Mouse (Mus musculus): ENCODE measurements around the gene Adrm1. TPM values are rescaled to one million over a fixed set of nuclear protein-coding genes. Genes with fewer than 3 reads are reported as not detected.
A peak's percentile ranks its signal among the peaks of the same experiment; 100 is the strongest.

Gene Adrm1
- total RNA-seq (2014; rRNA removed) (30.7 and 37.1 TPM in 2 replicates), polyA plus RNA-seq (2012; rRNA removed) (95.4 and 107 TPM in 2 replicates)

DNA sequence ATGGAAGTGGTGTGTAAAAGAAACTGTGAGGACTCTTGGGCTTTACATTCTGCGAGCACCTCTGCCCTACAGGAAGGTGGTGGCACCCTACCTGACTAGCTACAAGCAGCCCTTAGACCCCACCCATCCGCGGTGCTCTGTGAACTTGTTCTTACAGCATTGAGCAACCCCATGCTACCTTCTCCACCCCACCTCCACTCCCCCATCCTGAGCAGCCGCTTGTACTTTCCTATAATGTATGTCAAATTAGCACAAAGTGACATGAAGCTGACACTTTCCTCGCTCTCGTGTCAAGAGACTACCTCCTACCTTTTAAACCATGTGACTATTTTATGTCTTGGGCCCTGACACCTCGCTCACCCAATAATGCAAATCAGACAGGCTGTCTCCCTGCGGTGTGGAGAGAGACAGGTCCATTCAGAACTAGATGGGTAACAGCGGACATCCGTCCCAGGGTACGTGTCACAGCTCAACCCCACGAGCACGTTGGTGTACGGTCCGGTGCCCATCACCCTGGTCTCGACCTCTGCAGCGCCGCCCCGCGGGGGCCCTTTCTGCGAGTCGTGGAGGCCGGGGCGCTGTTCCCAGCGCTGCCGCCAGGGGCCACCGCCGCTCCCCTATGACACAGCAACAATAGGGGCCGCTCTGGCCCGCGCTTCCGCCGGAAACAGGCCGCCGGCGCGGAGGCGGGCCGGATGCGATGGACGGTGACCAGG is at the start of gene Adrm1:
Gene Adrm1, plus strand, starts transcription at position 680 of the 716 bp plus-strand sequence.
- H3K36me3 ChIP-seq (ENCODE audit: control insufficient read depth, insufficient read depth, low read length), result peaks cover 5% of the 10 kb centered on the region; the same call in 1 of the 2 replicates
- DNase-seq (ENCODE audit: extremely low read depth, low read depth, low spot score), result peak; percentile 73
- H3K27me3 ChIP-seq (ENCODE audit: control insufficient read depth, insufficient read depth, low read length), result no peaks in the 10 kb centered on the region
- peak within 1 kb of the TSS; percentile 99 for H3K9ac ChIP-seq (ENCODE audit: low read depth, low read length)
- H3K4me3 ChIP-seq (ENCODE audit: insufficient read depth, low read depth, low read length), result peak within 1 kb of the TSS; percentile 91
- peak within 1 kb of the TSS; percentile 86 for H3K27ac ChIP-seq (replicated peaks; ENCODE audit: insufficient read depth, low read depth, low read length)
- H3K79me2 ChIP-seq (ENCODE audit: control insufficient read depth, insufficient read depth, low read length), result peaks cover 12% of the 10 kb centered on the region
- no peak for TF ChIP-seq POLR2A (IDR thresholded peaks at IDR 0.05; ENCODE audit: extremely low read depth, insufficient read depth, low read length)
- TF ChIP-seq CTCF (IDR thresholded peaks at IDR 0.05; ENCODE audit: low read depth, low read length), result peak; percentile 90
- peaks cover 20% of the 10 kb centered on the region for H3K4me1 ChIP-seq (ENCODE audit: control insufficient read depth, insufficient read depth, low read length)
- 3% methylated on average over 40 of the region's 41 CpGs for WGBS

DNA sequence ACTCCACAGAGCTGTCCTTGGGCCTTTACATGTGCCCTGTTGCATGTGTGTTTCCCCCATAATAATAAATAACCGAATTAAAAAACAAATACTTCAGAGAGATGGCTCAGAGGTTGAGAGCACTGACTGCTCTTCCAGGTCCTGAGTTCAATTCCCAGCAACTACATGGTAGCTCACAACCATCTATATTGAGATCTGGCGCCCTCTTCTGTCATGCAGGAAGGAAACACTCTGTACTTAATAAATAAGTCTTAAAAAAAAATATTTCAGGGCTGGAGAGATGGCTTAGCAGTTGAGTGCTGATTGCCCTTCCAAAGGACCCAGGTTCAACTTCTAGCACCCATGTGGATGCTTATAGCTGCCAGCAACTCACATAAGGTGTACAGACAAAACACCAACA is 47.1 kb upstream of the Adrm1 start:
- H3K4me1 ChIP-seq (ENCODE audit: control insufficient read depth, insufficient read depth, low read length), result peaks cover 33% of the 10 kb centered on the region
- H3K27me3 ChIP-seq (ENCODE audit: control insufficient read depth, insufficient read depth, low read length), result no peaks in the 10 kb centered on the region
- no peak overlapping the region for H3K27ac ChIP-seq (replicated peaks; ENCODE audit: insufficient read depth, low read depth, low read length)
- H3K4me3 ChIP-seq (ENCODE audit: insufficient read depth, low read depth, low read length), result no peak overlapping the region
- TF ChIP-seq POLR2A (IDR thresholded peaks at IDR 0.05; ENCODE audit: extremely low read depth, insufficient read depth, low read length), result no peak
- TF ChIP-seq CTCF (IDR thresholded peaks at IDR 0.05; ENCODE audit: low read depth, low read length), result no peak
- H3K36me3 ChIP-seq (ENCODE audit: control insufficient read depth, insufficient read depth, low read length), result no peaks in the 10 kb centered on the region
- H3K79me2 ChIP-seq (ENCODE audit: control insufficient read depth, insufficient read depth, low read length), result peaks cover 24% of the 10 kb centered on the region
- no peak for DNase-seq (ENCODE audit: extremely low read depth, low read depth, low spot score)
- WGBS, result 89% methylated on average over 2 of the region's 2 CpGs
- H3K9ac ChIP-seq (ENCODE audit: low read depth, low read length), result no peak overlapping the region

DNA sequence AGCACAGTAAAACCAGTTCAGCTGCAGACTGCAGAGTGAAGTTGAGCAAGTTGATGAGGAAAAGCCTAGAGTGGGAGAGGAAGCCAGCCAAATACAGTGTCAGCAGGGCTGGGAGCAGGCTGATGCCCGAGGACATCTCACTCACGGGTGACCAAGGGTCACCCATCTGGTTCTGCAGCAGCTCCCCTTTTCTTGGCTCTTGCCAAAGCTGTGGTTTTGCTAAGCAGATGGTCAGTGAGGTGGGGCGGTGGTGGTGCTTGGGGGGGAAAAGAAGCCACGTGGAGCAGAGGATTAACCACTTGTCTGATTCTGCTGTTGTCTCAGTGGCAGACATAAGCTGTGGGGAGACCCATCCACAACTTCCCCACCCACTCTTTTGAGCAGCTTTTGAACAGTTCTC is 45.1 kb upstream of the Adrm1 start:
- WGBS, result 16% methylated on average over 4 of the region's 4 CpGs
- no peak for TF ChIP-seq CTCF (IDR thresholded peaks at IDR 0.05; ENCODE audit: low read depth, low read length)
- TF ChIP-seq POLR2A (IDR thresholded peaks at IDR 0.05; ENCODE audit: extremely low read depth, insufficient read depth, low read length), result no peak
- H3K27ac ChIP-seq (replicated peaks; ENCODE audit: insufficient read depth, low read depth, low read length), result peak overlapping the region; percentile 18; the same call in 1 of the 2 replicates
- H3K27me3 ChIP-seq (ENCODE audit: control insufficient read depth, insufficient read depth, low read length), result no peaks in the 10 kb centered on the region
- peak; percentile 72 for DNase-seq (ENCODE audit: extremely low read depth, low read depth, low spot score)
- H3K4me1 ChIP-seq (ENCODE audit: control insufficient read depth, insufficient read depth, low read length), result peaks cover 26% of the 10 kb centered on the region
- H3K9ac ChIP-seq (ENCODE audit: low read depth, low read length), result no peak overlapping the region
- H3K4me3 ChIP-seq (ENCODE audit: insufficient read depth, low read depth, low read length), result no peak overlapping the region
- H3K79me2 ChIP-seq (ENCODE audit: control insufficient read depth, insufficient read depth, low read length), result peaks cover 21% of the 10 kb centered on the region
- H3K36me3 ChIP-seq (ENCODE audit: control insufficient read depth, insufficient read depth, low read length), result no peaks in the 10 kb centered on the region

DNA sequence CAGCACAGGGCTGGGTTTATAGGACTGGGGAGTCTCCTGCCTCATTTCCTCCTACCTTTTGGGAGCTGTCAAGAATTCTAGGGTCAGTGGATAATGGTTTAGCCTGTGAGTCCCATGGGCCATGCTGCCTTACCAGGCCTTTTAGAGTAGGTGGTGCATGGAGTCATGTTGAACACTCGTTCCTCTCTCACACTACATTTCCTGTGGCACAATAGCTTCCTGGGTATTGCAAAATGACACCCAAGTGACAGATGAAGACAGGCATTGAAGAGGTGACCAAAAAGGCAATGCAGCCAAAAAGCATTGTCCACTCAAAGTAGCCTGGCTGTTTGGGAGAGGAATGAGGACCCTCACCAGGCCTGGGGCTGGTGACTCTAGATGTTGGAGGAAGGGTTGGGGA is 43.6 kb upstream of the Adrm1 start:
- no peak for DNase-seq (ENCODE audit: extremely low read depth, low read depth, low spot score)
- Histone ChIP-seq H3K27ac (replicated peaks; ENCODE audit: insufficient read depth, low read depth, low read length) (no peak overlapping the region), H3K9ac (ENCODE audit: low read depth, low read length) (no peak overlapping the region), H3K4me3 (ENCODE audit: insufficient read depth, low read depth, low read length) (no peak overlapping the region), H3K4me1 (ENCODE audit: control insufficient read depth, insufficient read depth, low read length) (peaks cover 27% of the 10 kb centered on the region), H3K27me3 (ENCODE audit: control insufficient read depth, insufficient read depth, low read length) (no peaks in the 10 kb centered on the region), H3K36me3 (ENCODE audit: control insufficient read depth, insufficient read depth, low read length) (no peaks in the 10 kb centered on the region), H3K79me2 (ENCODE audit: control insufficient read depth, insufficient read depth, low read length) (peaks cover 24% of the 10 kb centered on the region)
- 47% methylated on average over 1 of the region's 1 CpGs for WGBS
- TF ChIP-seq CTCF (IDR thresholded peaks at IDR 0.05; ENCODE audit: low read depth, low read length) (no peak), POLR2A (IDR thresholded peaks at IDR 0.05; ENCODE audit: extremely low read depth, insufficient read depth, low read length) (no peak)

DNA sequence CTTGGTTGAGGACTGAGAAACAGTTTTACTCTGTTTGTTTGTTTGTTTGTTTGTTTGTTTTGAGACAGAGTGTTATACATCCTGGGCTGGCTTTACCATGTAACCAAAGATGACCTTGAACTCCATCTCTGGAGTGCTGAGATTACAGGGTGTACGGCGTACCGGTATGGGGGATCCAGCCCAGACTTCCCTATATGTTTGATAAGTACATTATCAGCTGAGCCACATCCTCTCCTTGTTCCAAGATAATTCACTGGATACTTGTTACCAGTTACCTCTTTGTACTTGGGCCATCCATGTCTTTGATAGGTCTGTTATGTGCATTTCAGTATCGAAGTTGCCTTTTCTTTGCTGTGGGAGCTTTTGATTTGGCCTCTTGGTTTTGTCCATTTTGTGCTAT is 38.1 kb upstream of the Adrm1 start:
- no peak for TF ChIP-seq CTCF (IDR thresholded peaks at IDR 0.05; ENCODE audit: low read depth, low read length)
- no peak for TF ChIP-seq POLR2A (IDR thresholded peaks at IDR 0.05; ENCODE audit: extremely low read depth, insufficient read depth, low read length)
- H3K79me2 ChIP-seq (ENCODE audit: control insufficient read depth, insufficient read depth, low read length), result peaks cover 24% of the 10 kb centered on the region; the same call in 1 of the 2 replicates
- WGBS, result 86% methylated on average over 4 of the region's 4 CpGs
- H3K9ac ChIP-seq (ENCODE audit: low read depth, low read length), result no peak overlapping the region
- H3K4me1 ChIP-seq (ENCODE audit: control insufficient read depth, insufficient read depth, low read length), result peaks cover 2% of the 10 kb centered on the region
- no peaks in the 10 kb centered on the region for H3K27me3 ChIP-seq (ENCODE audit: control insufficient read depth, insufficient read depth, low read length)
- no peak overlapping the region for H3K27ac ChIP-seq (replicated peaks; ENCODE audit: insufficient read depth, low read depth, low read length)
- DNase-seq (ENCODE audit: extremely low read depth, low read depth, low spot score), result no peak
- peaks cover 2% of the 10 kb centered on the region for H3K36me3 ChIP-seq (ENCODE audit: control insufficient read depth, insufficient read depth, low read length)
- no peak overlapping the region for H3K4me3 ChIP-seq (ENCODE audit: insufficient read depth, low read depth, low read length)

DNA sequence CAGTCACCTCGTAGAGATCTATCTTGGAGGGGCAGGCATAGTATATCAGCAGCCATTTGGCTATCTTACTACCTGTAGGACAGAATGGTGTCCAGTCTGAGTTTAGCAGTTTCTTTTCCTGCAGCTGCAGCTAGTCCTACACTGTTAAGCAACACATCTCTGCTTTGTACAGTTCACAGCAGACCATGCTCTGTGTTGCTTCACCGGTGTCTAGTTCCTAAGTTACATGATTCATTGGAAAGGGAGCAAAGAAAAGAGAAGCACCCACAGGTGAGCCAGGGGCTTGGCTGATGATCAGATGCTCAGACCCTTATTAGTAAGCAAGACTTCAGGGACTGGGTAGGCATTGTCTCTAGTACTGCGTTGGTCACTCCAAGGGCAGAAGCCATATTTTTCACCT is 37.4 kb upstream of the Adrm1 start:
- H3K9ac ChIP-seq (ENCODE audit: low read depth, low read length), result no peak overlapping the region
- H3K27me3 ChIP-seq (ENCODE audit: control insufficient read depth, insufficient read depth, low read length), result no peaks in the 10 kb centered on the region
- no peak overlapping the region for H3K27ac ChIP-seq (replicated peaks; ENCODE audit: insufficient read depth, low read depth, low read length)
- H3K79me2 ChIP-seq (ENCODE audit: control insufficient read depth, insufficient read depth, low read length), result peaks cover 24% of the 10 kb centered on the region; the same call in 1 of the 2 replicates
- no peak for TF ChIP-seq CTCF (IDR thresholded peaks at IDR 0.05; ENCODE audit: low read depth, low read length)
- TF ChIP-seq POLR2A (IDR thresholded peaks at IDR 0.05; ENCODE audit: extremely low read depth, insufficient read depth, low read length), result no peak
- 64% methylated on average over 3 of the region's 3 CpGs for WGBS
- H3K4me3 ChIP-seq (ENCODE audit: insufficient read depth, low read depth, low read length), result no peak overlapping the region
- H3K36me3 ChIP-seq (ENCODE audit: control insufficient read depth, insufficient read depth, low read length), result peaks cover 2% of the 10 kb centered on the region
- no peak for DNase-seq (ENCODE audit: extremely low read depth, low read depth, low spot score)
- peaks cover 2% of the 10 kb centered on the region for H3K4me1 ChIP-seq (ENCODE audit: control insufficient read depth, insufficient read depth, low read length)

All from liver, adult 2 months (tissue).